Mouse (Mus musculus): Measurements from ENCODE around the gene Gm28035. TPM values are rescaled to one million over a fixed set of nuclear protein-coding genes. Genes with fewer than 3 reads are reported as not detected.

Gene Gm28035
- total and polyA plus RNA-seq, 3 experiments: 0.27 to 0.64 (median 0.36) TPM

GRCm38 (mm10) chr2:30251417-30252104 is 11.2 kb downstream of the Gm28035 start:
- H3K9ac ChIP-seq (ENCODE audit: insufficient read depth, low read depth): no peak overlapping the region
- no peak overlapping the region for H3K27ac ChIP-seq (ENCODE audit: insufficient read depth, low read depth)
- dilution Hi-C loops (cut with MboI; ENCODE audit: extremely low pct_ligation_motif_present, extremely low pct_unique_long_range_greater_than_20kb, low sequenced_read_pairs): no loop called here

GRCm38 (mm10) chr2:30252521-30252920 is 12.2 kb downstream of the Gm28035 start:
- Histone ChIP-seq H3K27ac (ENCODE audit: insufficient read depth, low read depth) (no peak overlapping the region), H3K4me3 (replicated peaks in 1 of 3; ENCODE audit: low read depth in 2 of 3, low read length in 2 of 3, poor library complexity in 1 of 3) (no peak overlapping the region), H3K9ac (ENCODE audit: insufficient read depth, low read depth) (no peak overlapping the region), H3K9me3 (replicated peaks; ENCODE audit: low read length) (no peaks in the 10 kb centered on the region), H3K4me2 (ENCODE audit: insufficient read depth, low read depth, poor library complexity, severe bottlenecking) (no peak overlapping the region), H3K4me1 (ENCODE audit: control insufficient read depth in 1 of 2, insufficient read depth in 2 of 2) (peaks cover 15 to 36% of the 10 kb centered on the region in 2 experiments), H3K27me3 (replicated peaks) (no peaks in the 10 kb centered on the region), H3K79me2 (replicated peaks; ENCODE audit: control insufficient read depth, extremely low read depth, insufficient read depth, poor library complexity, severe bottlenecking) (no peaks in the 10 kb centered on the region), H3K36me3 (replicated peaks in 1 of 2; ENCODE audit: control insufficient read depth in 1 of 2, insufficient read depth in 1 of 2, low read length in 1 of 2) (peaks cover 25 to 61% of the 10 kb centered on the region in 2 experiments)
- DNase-seq (ENCODE audit: extremely low read depth): no peak
- dilution Hi-C loops (cut with MboI; ENCODE audit: extremely low pct_ligation_motif_present, extremely low pct_unique_long_range_greater_than_20kb, low sequenced_read_pairs): no loop called here
- no peak for TF ChIP-seq CTCF (conservative IDR thresholded peaks at IDR 0.05 in 1 of 2, IDR thresholded peaks at IDR 0.05 in 1 of 2; ENCODE audit: low read depth in 2 of 2, low read length in 2 of 2)
- no peak for TF ChIP-seq JUN (IDR thresholded peaks at IDR 0.05; ENCODE audit: insufficient read depth, low read depth, low read length)
- no peak for TF ChIP-seq CHD1 (IDR thresholded peaks at IDR 0.05; ENCODE audit: low read depth, low read length)
- TF ChIP-seq TBP (conservative IDR thresholded peaks at IDR 0.05; ENCODE audit: low read depth, low read length): no peak
- TF ChIP-seq POLR2A (IDR thresholded peaks at IDR 0.05; ENCODE audit: low read depth, low read length): no peak
- no peak for TF ChIP-seq ZNF384 (IDR thresholded peaks at IDR 0.05; ENCODE audit: low read depth, low read length)
- TF ChIP-seq MAX (IDR thresholded peaks at IDR 0.05; ENCODE audit: low read length): no peak
- TF ChIP-seq MXI1 (IDR thresholded peaks at IDR 0.05; ENCODE audit: low read depth, low read length): no peak
- TF ChIP-seq E2F4 (IDR thresholded peaks at IDR 0.05; ENCODE audit: insufficient replicate concordance, low read depth, low read length): no peak
- TF ChIP-seq ZC3H11A (IDR thresholded peaks at IDR 0.05; ENCODE audit: low read depth, low read length): no peak
- TF ChIP-seq RAD21 (IDR thresholded peaks at IDR 0.05; ENCODE audit: low read depth, low read length): no peak
- TF ChIP-seq USF1 (IDR thresholded peaks at IDR 0.05; ENCODE audit: low read depth, low read length): no peak
- no peak for TF ChIP-seq CHD2 (IDR thresholded peaks at IDR 0.05; ENCODE audit: low read length)
- in situ Hi-C loops (cut with MboI; ENCODE audit: low pct_ligation_motif_present, low pct_unique_long_range_greater_than_20kb, low sequenced_read_pairs): no loop called here

More at GRCm38 (mm10) chr2:30251417-30252104, 11.2 kb downstream of the Gm28035 start:
- Histone ChIP-seq H3K4me3 (replicated peaks in 1 of 3; ENCODE audit: low read depth in 2 of 3, low read length in 2 of 3, poor library complexity in 1 of 3) (no peak overlapping the region), H3K27me3 (replicated peaks) (no peaks in the 10 kb centered on the region), H3K4me1 (ENCODE audit: control insufficient read depth in 1 of 2, insufficient read depth in 2 of 2) (peaks cover 14 to 36% of the 10 kb centered on the region in 2 experiments), H3K4me2 (ENCODE audit: insufficient read depth, low read depth, poor library complexity, severe bottlenecking) (no peak overlapping the region), H3K9me3 (replicated peaks; ENCODE audit: low read length) (no peaks in the 10 kb centered on the region), H3K79me2 (replicated peaks; ENCODE audit: control insufficient read depth, extremely low read depth, insufficient read depth, poor library complexity, severe bottlenecking) (no peaks in the 10 kb centered on the region), H3K36me3 (replicated peaks in 1 of 2; ENCODE audit: control insufficient read depth in 1 of 2, insufficient read depth in 1 of 2, low read length in 1 of 2) (peaks cover 16 to 56% of the 10 kb centered on the region in 2 experiments)
- in situ Hi-C loops (cut with MboI; ENCODE audit: low pct_ligation_motif_present, low pct_unique_long_range_greater_than_20kb, low sequenced_read_pairs): no loop called here
- peak; percentile 86 for DNase-seq (ENCODE audit: extremely low read depth)
- no peak for TF ChIP-seq GABPA (IDR thresholded peaks at IDR 0.05; ENCODE audit: insufficient replicate concordance, low read depth, low read length)
- peak; percentile 59 for TF ChIP-seq IRF4 (IDR thresholded peaks at IDR 0.05; ENCODE audit: low read depth, low read length)
- no peak for TF ChIP-seq CHD1 (IDR thresholded peaks at IDR 0.05; ENCODE audit: low read depth, low read length)
- 0 out of 2 replicates have a peak, but pooled peaks have one; percentile 6 for TF ChIP-seq SIN3A (IDR thresholded peaks at IDR 0.05; ENCODE audit: low read length)
- no peak for TF ChIP-seq KAT2A (IDR thresholded peaks at IDR 0.05; ENCODE audit: insufficient replicate concordance, low read length)
- no peak for TF ChIP-seq JUND (conservative IDR thresholded peaks at IDR 0.05; ENCODE audit: low read depth, low read length)
- TF ChIP-seq ZNF384 (IDR thresholded peaks at IDR 0.05; ENCODE audit: low read depth, low read length): no peak
- no peak for TF ChIP-seq EP300 (IDR thresholded peaks at IDR 0.05; ENCODE audit: low read length)
- 0 out of 2 replicates have a peak, but pooled peaks have one; percentile 6 for TF ChIP-seq MXI1 (IDR thresholded peaks at IDR 0.05; ENCODE audit: low read depth, low read length)
- no peak for TF ChIP-seq E2F4 (IDR thresholded peaks at IDR 0.05; ENCODE audit: insufficient replicate concordance, low read depth, low read length)
- no peak for TF ChIP-seq CTCF (conservative IDR thresholded peaks at IDR 0.05 in 1 of 2, IDR thresholded peaks at IDR 0.05 in 1 of 2; ENCODE audit: low read depth in 2 of 2, low read length in 2 of 2)
- TF ChIP-seq USF1 (IDR thresholded peaks at IDR 0.05; ENCODE audit: low read depth, low read length): no peak
- no peak for TF ChIP-seq POLR2AphosphoS2 (IDR thresholded peaks at IDR 0.05; ENCODE audit: low read depth, low read length)
- no peak for TF ChIP-seq RCOR1 (conservative IDR thresholded peaks at IDR 0.05; ENCODE audit: low read depth, low read length)
- TF ChIP-seq NELFE (IDR thresholded peaks at IDR 0.05; ENCODE audit: low read depth, low read length): peak; percentile 30; the same call in 1 of the 2 replicates
- no peak for TF ChIP-seq MYC (IDR thresholded peaks at IDR 0.05; ENCODE audit: low read depth, low read length)
- peak; percentile 12; the same call in 1 of the 2 replicates for TF ChIP-seq ETS1 (conservative IDR thresholded peaks at IDR 0.05; ENCODE audit: low read depth, low read length)
- TF ChIP-seq HCFC1 (IDR thresholded peaks at IDR 0.05; ENCODE audit: low read depth, low read length): peak; percentile 38; the same call in 1 of the 2 replicates
- 0 out of 2 replicates have a peak, but pooled peaks have one; percentile 30 for TF ChIP-seq TCF12 (IDR thresholded peaks at IDR 0.05; ENCODE audit: low read depth, low read length)
- peak; percentile 62 for TF ChIP-seq POLR2A (IDR thresholded peaks at IDR 0.05; ENCODE audit: low read depth, low read length)
- TF ChIP-seq RAD21 (IDR thresholded peaks at IDR 0.05; ENCODE audit: low read depth, low read length): no peak
- TF ChIP-seq BHLHE40 (IDR thresholded peaks at IDR 0.05; ENCODE audit: low read depth, low read length): no peak
- TF ChIP-seq MAFK (IDR thresholded peaks at IDR 0.05; ENCODE audit: insufficient replicate concordance, low read length): no peak
- TF ChIP-seq PAX5 (IDR thresholded peaks at IDR 0.05; ENCODE audit: low read length): no peak
- peak; percentile 67; the same call in 1 of the 2 replicates for TF ChIP-seq CHD2 (IDR thresholded peaks at IDR 0.05; ENCODE audit: low read length)
- 0 out of 2 replicates have a peak, but pooled peaks have one; percentile 36 for TF ChIP-seq MAZ (IDR thresholded peaks at IDR 0.05; ENCODE audit: low read depth, low read length)
- TF ChIP-seq MAX (IDR thresholded peaks at IDR 0.05; ENCODE audit: low read length): peak; percentile 16; the same call in 1 of the 2 replicates
- TF ChIP-seq ZMIZ1 (IDR thresholded peaks at IDR 0.05; ENCODE audit: low read depth, low read length): no peak
- TF ChIP-seq SMC3 (IDR thresholded peaks at IDR 0.05; ENCODE audit: low read depth, low read length): no peak
- no peak for TF ChIP-seq ZC3H11A (IDR thresholded peaks at IDR 0.05; ENCODE audit: low read depth, low read length)
- TF ChIP-seq ELF1 (IDR thresholded peaks at IDR 0.05; ENCODE audit: low read depth, low read length): peak; percentile 58; the same call in 1 of the 2 replicates
- no peak for TF ChIP-seq TBP (conservative IDR thresholded peaks at IDR 0.05; ENCODE audit: low read depth, low read length)
